10 mouse cellular contexts compared by ENCODE assay signal in genomic region chr11:69878952-69879351, GRCm38 (mm10). TPM values are rescaled to one million over a fixed set of nuclear protein-coding genes. Genes with fewer than 3 reads are reported as not detected.
DNase-seq lines count a peak whose midpoint lies in the region; ATAC-seq and TF ChIP-seq lines count a peak whose summit lies in the region.
"Had no signal": no experiment of that assay in that cellular context is flagged by ENCODE, and none has a peak within 500 bp of the region (broad histone marks: within the 10 kb centered on the region; RNA-seq: fewer than 3 reads in every experiment).

No protein-coding gene starts in this region.

- no peak overlapping the region for H3K4me2 ChIP-seq in forebrain, embryonic 16.5 days (ENCODE audit: low read length)
- peak overlapping the region; percentile 84 for H3K4me2 ChIP-seq in intestine, embryonic 16.5 days (ENCODE audit: low read depth, low read length)
- peak overlapping the region; percentile 91 for H3K4me2 ChIP-seq in myocyte (ENCODE audit: low read depth)

- WGBS in forebrain, embryonic 10.5 days = 91% methylated on average over 6 of the region's 6 CpGs
- 86% methylated on average over 6 of the region's 6 CpGs for WGBS in forebrain, embryonic 16.5 days
- 79% methylated on average over 6 of the region's 6 CpGs for WGBS in lung, adult 2 months
- WGBS in intestine, embryonic 16.5 days = 85% methylated on average over 6 of the region's 6 CpGs

- H3K27ac ChIP-seq in forebrain, embryonic 10.5 days = no peak overlapping the region
- H3K27ac ChIP-seq in forebrain, embryonic 16.5 days (ENCODE audit: low read length) = no peak overlapping the region
- H3K27ac ChIP-seq in intestine, embryonic 16.5 days (ENCODE audit: low read length) = no peak overlapping the region

- no peaks in the 10 kb centered on the region for H3K36me3 ChIP-seq in forebrain, embryonic 10.5 days (replicated peaks)
- no peaks in the 10 kb centered on the region for H3K36me3 ChIP-seq in forebrain, embryonic 16.5 days (ENCODE audit: control insufficient read depth, insufficient read depth)
- H3K36me3 ChIP-seq in intestine, embryonic 16.5 days (ENCODE audit: control insufficient read depth, insufficient read depth, low read length) = no peaks in the 10 kb centered on the region
- H3K36me3 ChIP-seq in myocyte (ENCODE audit: control insufficient read depth, insufficient read depth) = no peaks in the 10 kb centered on the region

- intact Hi-C loops in left cerebral cortex, postnatal 4 days (cut with DNase I) = no loop called here

- no peak for TF ChIP-seq CTCF in lung, adult 2 months (IDR thresholded peaks at IDR 0.05; ENCODE audit: insufficient read depth, low read length)

- DNase-seq in forebrain, embryonic 10.5 days (ENCODE audit: extremely low spot score, low spot score) = no peak
- no peak for DNase-seq in lung, adult 2 months
- no peak for DNase-seq in lung, postnatal 25 days (ENCODE audit: low spot score)
- no peak for DNase-seq in right cerebral cortex, postnatal 36 days (ENCODE audit: low spot score in 2 of 2)
- no peak for DNase-seq in left cerebral cortex, postnatal 4 days

- TF ChIP-seq POLR2A in lung, adult 2 months (IDR thresholded peaks at IDR 0.05; ENCODE audit: borderline replicate concordance, extremely low read depth, low read depth, low read length) = no peak
- no peak for TF ChIP-seq POLR2A in myocyte (IDR thresholded peaks at IDR 0.05; ENCODE audit: insufficient read length, low read depth)

- H3K4me3 ChIP-seq in forebrain, embryonic 10.5 days = peak overlapping the region; percentile 58; the same call in 1 of the 2 replicates
- no peak overlapping the region for H3K4me3 ChIP-seq in forebrain, embryonic 16.5 days (replicated peaks; ENCODE audit: low read length)
- peak overlapping the region; percentile 25 for H3K4me3 ChIP-seq in lung, adult 2 months (replicated peaks; ENCODE audit: extremely low read depth, low read depth, low read length)
- peak overlapping the region; percentile 50 for H3K4me3 ChIP-seq in intestine, embryonic 16.5 days (ENCODE audit: low read length)
- H3K4me3 ChIP-seq in myocyte = peak overlapping the region; percentile 94

- no peaks in the 10 kb centered on the region for H3K9me3 ChIP-seq in forebrain, embryonic 10.5 days
- H3K9me3 ChIP-seq in forebrain, embryonic 16.5 days (ENCODE audit: control insufficient read depth, low read length) = no peaks in the 10 kb centered on the region
- H3K9me3 ChIP-seq in intestine, embryonic 16.5 days (ENCODE audit: control insufficient read depth, low read length) = no peaks in the 10 kb centered on the region

- peaks cover 28% of the 10 kb centered on the region for H3K79me2 ChIP-seq in myocyte (ENCODE audit: control insufficient read depth, insufficient read depth)

- H3K9ac ChIP-seq in forebrain, embryonic 16.5 days (replicated peaks; ENCODE audit: low read depth, low read length) = no peak overlapping the region
- H3K9ac ChIP-seq in intestine, embryonic 16.5 days (ENCODE audit: low read depth, low read length) = peak overlapping the region; percentile 71

- peaks cover 66% of the 10 kb centered on the region for H3K4me1 ChIP-seq in forebrain, embryonic 10.5 days
- H3K4me1 ChIP-seq in forebrain, embryonic 16.5 days (replicated peaks; ENCODE audit: control insufficient read depth, insufficient read depth, low read length) = peaks cover 16% of the 10 kb centered on the region
- peaks cover 14% of the 10 kb centered on the region for H3K4me1 ChIP-seq in lung, adult 2 months (ENCODE audit: control insufficient read depth, insufficient read depth, low read length)
- H3K4me1 ChIP-seq in intestine, embryonic 16.5 days (ENCODE audit: control insufficient read depth, insufficient read depth, low read length) = peaks cover 40% of the 10 kb centered on the region

- no peak for ATAC-seq in forebrain, embryonic 16.5 days
- ATAC-seq in intestine, embryonic 16.5 days = no peak

- peak overlapping the region; percentile 66 for H3ac ChIP-seq in myocyte (ENCODE audit: control insufficient read depth, insufficient read length)

- H3K27me3 ChIP-seq in forebrain, embryonic 10.5 days (ENCODE audit: poor library complexity, severe bottlenecking) = peaks cover 30% of the 10 kb centered on the region
- peaks cover 5% of the 10 kb centered on the region; the same call in 1 of the 2 replicates for H3K27me3 ChIP-seq in forebrain, embryonic 16.5 days (replicated peaks; ENCODE audit: control insufficient read depth, insufficient read depth, low read length)
- H3K27me3 ChIP-seq in intestine, embryonic 16.5 days (replicated peaks; ENCODE audit: control insufficient read depth, insufficient read depth, low read length) = no peaks in the 10 kb centered on the region
- no peaks in the 10 kb centered on the region for H3K27me3 ChIP-seq in myocyte (ENCODE audit: control insufficient read depth, insufficient read depth, insufficient read length)

TF ChIP-seq in myocyte, 11 proteins besides CTCF, POLR2A, EP300 and RAD21:
- TF ChIP-seq POLR2AphosphoS2 (IDR thresholded peaks at IDR 0.05; ENCODE audit: insufficient read length, low read depth) = peak; percentile 13
- TF ChIP-seq MYOD1 (IDR thresholded peaks at IDR 0.05; ENCODE audit: control insufficient read depth in 1 of 3, insufficient read length in 2 of 3, low read depth in 2 of 3) = no peak

RNA-seq across cellular contexts. Expression of gene Tmem95, which starts 1.1 kb away (rescaled TPM):
- not detected in 2 replicates for polyA plus RNA-seq in forebrain, embryonic 10.5 days (2016; fragmentation: Nextera tagmentation; extraction: Ambion mirVana)
- polyA plus RNA-seq in forebrain, embryonic 16.5 days (2015; fragmentation: Nextera tagmentation; extraction: Ambion mirVana) = not detected in 2 replicates
- not detected in 2 replicates for polyA plus RNA-seq in lung, adult 2 months (2012; rRNA removed)
- polyA plus RNA-seq in intestine, embryonic 16.5 days (2015; fragmentation: Nextera tagmentation; extraction: Ambion mirVana) = not detected in 2 replicates
- not detected for polyA plus RNA-seq in myocyte (2012; fragmentation: generic; extraction: Trizol)
- total RNA-seq in left cerebral cortex, postnatal 4 days (2021) = not detected
- total RNA-seq: layer of hippocampus, postnatal 25 days had no signal
- polyA plus RNA-seq: gonadal fat pad, adult 2 months had no signal

RNA-seq across cellular contexts. Expression of gene Kctd11, which starts 2.3 kb away (rescaled TPM):
- 4.8 and 6.7 TPM in 2 replicates for polyA plus RNA-seq in forebrain, embryonic 10.5 days (2016; fragmentation: Nextera tagmentation; extraction: Ambion mirVana)
- 1.3 and 1.9 TPM in 2 replicates for polyA plus RNA-seq in forebrain, embryonic 16.5 days (2015; fragmentation: Nextera tagmentation; extraction: Ambion mirVana)
- 12.6 and 19.1 TPM in 2 replicates for polyA plus RNA-seq in lung, adult 2 months (2012; rRNA removed)
- 5.5 and 6.2 TPM in 2 replicates for polyA plus RNA-seq in intestine, embryonic 16.5 days (2015; fragmentation: Nextera tagmentation; extraction: Ambion mirVana)
- 24.5 TPM for polyA plus RNA-seq in myocyte (2012; fragmentation: generic; extraction: Trizol)
- total RNA-seq in left cerebral cortex, postnatal 4 days (2021) = 1 to 10 TPM in 1 of 2 experiments, under 1 TPM in 1; 0.38 to 1.0 TPM

RNA-seq across cellular contexts. Expression of gene Acap1, which starts 16.4 kb away (rescaled TPM):
- 0.84 and 1.3 TPM in 2 replicates for polyA plus RNA-seq in forebrain, embryonic 10.5 days (2016; fragmentation: Nextera tagmentation; extraction: Ambion mirVana)
- 0.48 and 0.49 TPM in 2 replicates for polyA plus RNA-seq in forebrain, embryonic 16.5 days (2015; fragmentation: Nextera tagmentation; extraction: Ambion mirVana)
- 11.2 and 14.3 TPM in 2 replicates for polyA plus RNA-seq in lung, adult 2 months (2012; rRNA removed)
- 4.2 and 5.2 TPM in 2 replicates for polyA plus RNA-seq in intestine, embryonic 16.5 days (2015; fragmentation: Nextera tagmentation; extraction: Ambion mirVana)
- polyA plus RNA-seq in myocyte (2012; fragmentation: generic; extraction: Trizol) = 1.4 TPM
- total RNA-seq in left cerebral cortex, postnatal 4 days (2021) = under 1 TPM; 0.50 to 0.72 TPM

RNA-seq across cellular contexts. Expression of gene Tnk1, which starts 20.4 kb away (rescaled TPM):
- 0.79 and 1.9 TPM in 2 replicates for polyA plus RNA-seq in forebrain, embryonic 10.5 days (2016; fragmentation: Nextera tagmentation; extraction: Ambion mirVana)
- polyA plus RNA-seq in forebrain, embryonic 16.5 days (2015; fragmentation: Nextera tagmentation; extraction: Ambion mirVana) = 0.29 and 0.39 TPM in 2 replicates
- polyA plus RNA-seq in lung, adult 2 months (2012; rRNA removed) = 14.4 and 17.4 TPM in 2 replicates
- 20.5 and 23.5 TPM in 2 replicates for polyA plus RNA-seq in intestine, embryonic 16.5 days (2015; fragmentation: Nextera tagmentation; extraction: Ambion mirVana)
- polyA plus RNA-seq in myocyte (2012; fragmentation: generic; extraction: Trizol) = not detected
- total RNA-seq in left cerebral cortex, postnatal 4 days (2021) = not detected
- total RNA-seq: layer of hippocampus, postnatal 25 days had no signal

RNA-seq across cellular contexts. Expression of gene 2810408A11Rik, which starts 21.8 kb away (rescaled TPM):
- 11.9 and 12.2 TPM in 2 replicates for polyA plus RNA-seq in forebrain, embryonic 10.5 days (2016; fragmentation: Nextera tagmentation; extraction: Ambion mirVana)
- polyA plus RNA-seq in forebrain, embryonic 16.5 days (2015; fragmentation: Nextera tagmentation; extraction: Ambion mirVana) = 16.4 and 18.5 TPM in 2 replicates
- 0.65 and 1.4 TPM in 2 replicates for polyA plus RNA-seq in lung, adult 2 months (2012; rRNA removed)
- polyA plus RNA-seq in intestine, embryonic 16.5 days (2015; fragmentation: Nextera tagmentation; extraction: Ambion mirVana) = 4.7 and 5.4 TPM in 2 replicates
- 3.0 TPM for polyA plus RNA-seq in myocyte (2012; fragmentation: generic; extraction: Trizol)
- total RNA-seq in left cerebral cortex, postnatal 4 days (2021) = 10 to 100 TPM in 1 of 2 experiments, 1 to 10 TPM in 1; 8.3 to 10.7 TPM
